Mouse (Mus musculus) E14TG2a.4 (cell line): ENCODE results near the gene Spef1.

ENCODE experiments used
- CTCF ChIP-seq: conservative IDR thresholded peaks from 2 replicates; pipeline ENCODE4 v1.5.1; 2014; ENCODE audit warnings: low read length
- NANOG ChIP-seq: IDR thresholded peaks from 2 replicates; pipeline ENCODE4 v1.6.1; 2014; ENCODE audit warnings: borderline replicate concordance, low read length, mixed read lengths
- POU5F1 ChIP-seq: IDR thresholded peaks from 2 replicates; pipeline ENCODE4 v1.6.1; 2014; ENCODE audit warnings: low read length, borderline replicate concordance

- TF ChIP-seq CTCF (no peak), NANOG (no peak), POU5F1 (no peak)
These were observed 27.6 kb downstream of the Spef1 start for GRCm38 (mm10) chr2:131159491-131159910.
